Mouse (Mus musculus) monocyte, adult 5-6 weeks (primary cell): ENCODE results near the gene Cacna2d3. TPM values are rescaled to one million over a fixed set of nuclear protein-coding genes. Genes with fewer than 3 reads are reported as not detected.

Experiments
- ATAC-seq: fragments of 153-309, 156-312 bp; replicated peaks from 2 replicates; pipeline ENCODE4 v1.8.0; 2017; ENCODE audit warnings: mild to moderate bottlenecking; ENCODE audit not compliant: low TSS enrichment, insufficient number of reproducible peaks, severe bottlenecking, poor library complexity, low FRiP score
- total RNA-seq: library from RNA; stranded (forward); fragments of 200-1000, 200-491, 200-594 nt; gene quantifications from 3 replicates; pipeline ENCODE4 v1.2.3, GENCODE M21; 2017

The Cacna2d3 gene
- total RNA-seq, 1 experiment from 2014 or later = 0.48 TPM

DNA sequence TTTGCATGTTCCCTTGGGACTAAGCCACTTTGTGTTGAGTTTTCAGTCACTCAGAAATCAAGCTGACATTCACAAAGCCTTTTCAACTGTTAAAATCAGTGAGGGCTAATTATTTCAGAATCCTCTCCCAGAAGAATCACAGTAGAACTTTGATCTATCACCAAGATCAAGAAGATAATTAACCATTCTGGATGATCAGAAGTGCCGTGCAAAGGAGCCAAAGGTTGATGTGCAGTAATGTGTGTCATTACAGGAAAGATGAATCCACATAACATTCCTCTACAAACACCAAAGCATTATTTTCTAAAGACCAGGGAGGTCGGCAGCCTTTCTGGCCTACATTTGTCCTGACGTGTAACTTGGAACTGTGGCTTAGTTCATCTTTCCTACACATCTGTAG lies 296.0 kb downstream of the Cacna2d3 start:
- no peak for ATAC-seq

DNA sequence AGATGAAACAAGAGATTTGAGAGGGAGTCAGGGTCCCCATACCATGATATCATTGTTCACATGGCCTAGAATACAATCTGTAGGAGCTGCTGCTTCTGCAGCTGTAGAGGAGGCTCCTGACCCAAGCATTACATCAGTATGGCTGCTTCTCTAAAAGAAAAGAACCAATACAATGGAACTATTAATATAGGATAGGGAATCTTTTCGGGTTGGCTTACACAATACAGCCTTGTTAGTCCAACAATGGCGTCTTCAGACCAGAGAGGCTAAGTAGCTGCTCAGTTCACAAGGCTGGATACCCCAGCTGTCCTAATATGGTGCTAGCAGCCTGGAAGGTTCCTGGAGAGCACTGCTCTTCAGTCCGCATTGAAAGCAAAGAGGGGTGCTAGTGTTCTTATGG lies 296.5 kb downstream of the Cacna2d3 start:
- no peak for ATAC-seq

DNA sequence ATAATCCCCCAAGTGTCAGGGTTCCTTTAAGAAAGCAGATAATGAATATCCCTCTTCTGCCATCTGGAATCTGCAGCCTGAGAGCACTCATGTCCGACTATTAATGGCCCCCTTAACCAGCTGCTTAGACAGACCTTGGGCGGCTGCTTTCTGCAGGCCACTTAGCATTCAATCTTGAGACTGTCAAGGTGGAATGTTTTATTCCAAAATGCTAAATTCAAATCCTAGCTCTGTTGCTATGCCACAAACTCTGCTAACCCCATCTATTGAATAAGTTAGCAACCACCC lies 315.8 kb downstream of the Cacna2d3 start:
- no peak for ATAC-seq

DNA sequence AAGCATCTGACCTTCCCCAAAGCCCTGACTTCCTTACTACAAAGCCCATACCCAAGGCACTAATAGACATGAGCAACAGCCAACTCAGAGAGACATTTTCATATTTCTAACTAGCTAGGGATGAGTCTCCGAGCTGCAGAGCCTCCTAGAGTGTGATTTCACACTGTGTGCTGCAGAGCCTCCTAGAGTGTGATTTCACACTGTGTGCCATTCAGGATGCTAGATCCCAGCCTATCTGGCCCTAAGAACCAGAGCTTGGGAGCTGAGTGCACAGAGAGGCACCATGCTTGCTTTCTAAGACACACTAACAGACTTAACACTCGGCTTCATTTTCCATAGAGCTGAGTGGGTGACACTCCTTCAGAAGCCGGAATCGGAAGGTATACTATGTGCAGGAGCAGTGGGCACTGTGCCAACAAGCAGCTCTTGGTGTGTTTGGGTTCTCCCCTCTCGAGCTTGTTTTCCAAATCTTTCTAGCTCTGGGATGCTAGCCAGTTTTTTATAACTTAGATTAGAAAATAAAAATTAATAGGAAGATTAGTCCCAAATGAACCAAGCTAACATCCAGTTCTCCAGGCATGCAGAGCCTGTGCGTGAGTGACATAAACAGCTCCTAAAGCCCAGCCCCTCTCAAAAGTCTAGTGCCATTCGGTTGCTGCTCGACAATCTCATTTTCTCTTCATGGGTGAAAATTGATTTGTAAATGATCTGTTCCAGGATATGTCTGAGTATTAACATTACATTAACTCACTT lies 316.4 kb downstream of the Cacna2d3 start:
- ATAC-seq = no peak

DNA sequence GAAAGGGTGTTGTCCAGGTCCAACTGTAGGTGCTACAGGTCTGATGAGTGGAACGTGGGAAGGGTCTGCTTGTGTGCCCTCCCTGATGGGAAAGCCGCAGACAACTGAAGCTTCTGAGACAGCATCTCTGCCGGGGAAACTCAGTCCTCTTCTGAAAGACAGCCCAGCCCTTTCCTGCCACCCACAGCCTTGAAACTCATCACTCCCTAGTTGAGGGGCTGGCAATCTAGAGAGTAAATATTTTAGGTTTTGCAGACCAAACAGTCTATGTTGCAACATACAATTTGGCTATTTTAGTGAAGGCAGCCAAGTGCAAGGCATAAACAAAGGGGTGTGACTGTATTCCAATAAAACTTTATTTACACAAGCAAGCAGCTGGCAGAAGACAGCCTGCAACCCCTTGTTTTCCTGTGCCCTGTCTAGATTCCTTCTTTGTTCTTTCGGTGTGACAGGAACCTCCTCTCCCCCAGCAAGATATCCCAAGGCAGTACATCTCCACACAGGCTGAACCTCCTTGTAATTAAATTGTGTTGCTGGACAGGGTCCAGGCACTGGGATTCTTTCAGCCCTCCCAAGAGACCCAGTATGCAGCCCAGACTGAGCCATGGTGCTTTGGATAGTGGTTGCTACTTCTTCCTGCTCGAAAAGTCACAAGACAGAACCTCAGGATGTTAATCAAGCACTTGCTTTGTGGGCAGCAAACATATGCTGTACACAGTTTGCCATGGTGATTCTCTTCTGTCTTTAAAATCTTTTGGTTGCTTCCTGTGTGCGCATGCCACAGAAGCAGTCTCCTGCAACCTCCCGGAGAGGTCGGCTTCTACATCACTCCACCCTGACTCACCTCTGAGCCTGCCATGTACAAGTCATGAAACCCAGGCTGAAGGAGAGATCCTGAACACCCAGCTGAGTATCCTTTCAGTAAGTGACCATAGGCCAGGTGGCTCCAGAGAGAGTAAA lies 317.5 kb downstream of the Cacna2d3 start:
- ATAC-seq = no peak

DNA sequence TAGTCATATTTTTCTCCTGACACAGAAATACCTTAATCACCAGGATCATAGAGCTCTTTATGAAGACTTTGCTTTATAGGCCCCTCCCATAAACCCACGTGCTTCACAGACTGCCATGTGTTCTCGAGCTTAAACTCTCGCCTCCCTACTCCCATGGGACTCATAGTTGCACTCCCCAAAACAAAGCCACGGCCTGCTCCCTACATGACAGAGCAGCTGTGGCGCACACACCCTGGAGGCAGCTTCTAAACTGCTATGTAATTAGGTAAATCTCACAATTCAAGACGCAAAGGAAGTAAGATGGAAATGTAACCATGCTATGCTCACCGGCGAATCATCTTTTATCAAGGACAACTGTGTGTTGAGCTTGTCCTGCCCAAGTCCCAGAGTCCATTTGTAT lies 319.2 kb downstream of the Cacna2d3 start:
- no peak for ATAC-seq

DNA sequence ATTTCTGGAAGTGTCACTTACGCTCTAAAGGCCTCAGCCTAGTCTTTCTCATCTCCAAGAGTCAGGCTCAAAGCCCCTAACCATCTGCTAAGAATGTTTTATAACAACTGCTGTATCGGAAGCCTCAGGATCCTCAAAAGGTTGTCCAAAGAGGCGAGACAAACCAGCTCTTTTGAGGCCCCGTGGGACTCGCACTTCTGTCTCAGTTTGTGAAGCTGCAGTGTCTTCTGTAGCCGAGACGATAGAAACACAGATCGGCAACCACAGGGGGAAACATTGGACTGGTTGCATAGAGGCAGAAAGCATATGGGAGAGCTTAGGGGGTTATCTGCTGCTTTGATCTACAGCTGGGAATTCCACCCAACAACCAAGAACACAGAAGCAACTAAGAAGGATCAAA lies 327.9 kb downstream of the Cacna2d3 start:
- ATAC-seq = no peak

DNA sequence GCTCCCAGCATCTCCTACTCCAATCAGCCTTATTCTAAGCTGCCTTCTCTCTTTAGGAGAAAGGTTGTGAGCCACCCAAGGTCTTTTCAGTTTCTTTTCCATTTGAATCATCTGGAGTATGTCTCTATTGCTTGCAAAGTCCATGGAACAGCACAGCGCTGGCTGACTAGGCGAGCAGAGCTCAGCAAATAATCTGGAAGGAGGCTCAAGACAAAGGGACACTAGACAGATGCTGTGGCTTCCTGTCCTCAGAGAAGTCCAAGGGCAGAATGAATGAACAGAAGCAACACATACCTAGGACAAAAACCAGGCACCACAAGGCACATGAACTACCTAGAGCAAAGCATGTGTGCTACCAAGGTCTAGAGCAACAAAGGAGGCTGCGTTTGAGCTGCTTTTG lies 328.8 kb downstream of the Cacna2d3 start:
- ATAC-seq = no peak

DNA sequence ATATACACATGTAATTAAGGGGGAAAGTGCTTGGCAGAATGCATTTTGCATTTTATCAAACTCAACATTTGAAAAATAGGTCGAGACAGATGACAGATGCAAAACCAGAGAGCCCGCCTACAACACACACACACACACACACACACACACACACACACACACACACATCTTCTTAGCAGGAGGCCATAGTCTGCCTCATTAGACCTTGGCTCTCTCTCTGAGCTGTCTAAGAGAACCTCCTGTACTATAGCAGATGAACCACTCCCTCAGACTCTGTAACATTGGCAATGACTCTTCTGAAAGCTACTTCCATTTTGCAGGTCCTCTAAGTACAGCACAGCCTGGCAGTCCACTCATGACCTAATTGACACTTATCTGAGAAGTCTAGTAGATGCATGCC lies 330.2 kb downstream of the Cacna2d3 start:
- ATAC-seq = no peak

DNA sequence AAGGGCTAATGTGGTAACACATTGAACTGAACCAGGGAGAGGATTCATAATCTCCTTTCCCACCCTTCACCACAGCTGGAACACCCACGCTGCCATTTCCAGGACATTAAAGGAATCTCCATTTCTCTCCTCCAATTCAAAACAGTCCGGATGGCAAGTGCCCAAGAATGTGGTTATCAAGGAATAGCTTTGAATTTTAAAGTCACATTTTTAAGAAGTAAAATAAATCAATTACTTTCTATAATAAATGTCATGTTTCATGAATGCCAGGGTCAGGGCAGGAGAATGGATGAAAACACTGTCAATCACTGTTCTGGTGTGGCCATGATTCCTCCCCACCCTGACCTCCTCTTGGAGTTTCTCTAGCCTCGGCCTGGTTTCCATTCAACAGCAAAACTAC lies 333.9 kb downstream of the Cacna2d3 start:
- no peak for ATAC-seq

DNA sequence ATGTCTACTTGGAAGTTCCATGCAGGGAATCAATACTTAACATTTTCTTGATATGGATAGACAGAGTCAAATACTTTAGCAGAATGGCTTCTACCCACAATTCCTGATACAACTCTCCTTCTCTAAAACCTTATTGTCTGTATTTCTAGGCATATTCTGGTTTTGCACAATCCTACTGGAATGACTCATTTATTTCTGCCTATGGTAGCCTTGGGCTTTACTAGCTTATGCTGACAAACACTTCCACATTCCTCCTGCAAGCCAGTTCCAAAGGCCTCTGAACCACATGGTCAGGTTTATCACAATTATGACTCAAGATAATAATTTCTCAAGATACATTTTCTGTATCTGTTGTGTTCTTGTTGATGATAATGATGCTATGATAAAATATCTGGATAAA lies 336.2 kb downstream of the Cacna2d3 start:
- ATAC-seq = no peak

DNA sequence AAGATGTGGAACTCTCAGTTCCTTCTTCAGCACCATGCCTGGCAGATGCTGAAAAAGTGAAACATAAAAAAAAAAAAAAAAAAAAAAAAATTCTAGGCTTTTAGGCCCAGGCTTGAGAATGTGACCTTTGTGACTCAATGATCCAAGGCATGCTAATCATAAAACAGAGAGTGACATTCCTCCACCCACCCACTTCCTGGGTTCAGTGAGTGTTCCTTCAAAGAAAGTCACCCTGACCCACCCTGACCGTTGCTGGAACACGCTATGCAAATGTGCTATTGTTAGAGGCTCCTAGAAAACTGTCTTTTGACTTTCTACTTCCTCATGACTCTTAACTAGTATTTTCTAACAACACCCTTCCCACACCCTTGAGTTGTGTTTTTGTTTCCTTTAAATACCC lies 338.9 kb downstream of the Cacna2d3 start:
- no peak for ATAC-seq

DNA sequence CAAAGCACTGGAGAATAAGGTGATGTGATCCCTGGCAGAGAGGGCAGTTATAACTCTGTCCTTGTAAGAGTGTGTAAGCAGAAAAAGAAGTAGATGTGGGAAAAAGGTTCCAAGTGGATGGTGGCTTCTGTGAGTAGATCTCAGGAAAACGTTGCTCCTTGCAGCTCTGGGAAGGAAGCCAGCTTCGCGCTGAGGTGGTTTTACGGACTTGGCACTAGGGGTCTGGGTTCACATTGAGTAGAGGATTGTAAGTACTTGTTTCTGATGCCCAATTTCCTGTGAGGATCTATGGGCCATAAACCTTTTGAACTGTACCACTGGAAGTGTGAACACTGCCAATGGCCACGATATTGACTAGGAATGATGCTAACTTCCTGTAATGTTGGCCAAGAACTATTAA lies 354.8 kb downstream of the Cacna2d3 start:
- no peak for ATAC-seq

DNA sequence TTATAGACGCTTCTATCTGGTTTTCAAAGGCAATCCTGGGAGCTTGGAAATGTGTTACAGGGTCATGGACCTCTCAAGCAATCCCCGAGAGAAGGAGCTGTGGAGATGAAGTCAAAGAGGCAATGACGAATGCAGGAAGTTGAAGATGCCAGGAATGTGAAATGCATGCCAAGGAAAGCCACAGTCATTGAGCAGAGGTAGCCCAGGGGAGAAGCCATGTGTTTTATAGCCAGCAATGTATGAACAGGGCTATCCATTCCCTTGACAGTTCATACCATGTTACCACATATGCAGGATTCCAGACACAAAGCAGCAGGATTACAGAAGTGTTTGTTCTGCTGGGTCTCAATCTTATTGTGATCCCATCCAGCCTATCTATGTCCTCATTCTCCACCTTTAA lies 359.2 kb downstream of the Cacna2d3 start:
- ATAC-seq = no peak

DNA sequence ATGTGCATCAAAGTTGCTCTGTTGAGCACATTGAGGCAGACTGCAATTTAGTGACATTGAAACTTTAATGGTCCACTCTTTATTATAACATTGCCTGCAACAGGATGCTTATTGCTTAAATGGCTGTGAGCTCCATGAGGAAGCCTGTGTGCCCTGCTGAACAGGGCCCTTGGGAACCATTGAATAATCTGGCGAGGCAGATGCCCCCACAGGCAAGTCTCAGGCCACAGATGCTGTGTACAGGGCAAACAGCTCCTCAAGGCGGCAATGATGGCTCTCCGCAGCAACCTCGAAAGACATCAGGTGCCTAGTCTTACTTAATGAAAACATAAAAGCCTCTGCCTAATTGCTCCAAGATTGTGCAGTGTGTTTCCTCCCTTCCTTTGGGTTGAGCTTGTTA lies 371.0 kb downstream of the Cacna2d3 start:
- no peak for ATAC-seq

DNA sequence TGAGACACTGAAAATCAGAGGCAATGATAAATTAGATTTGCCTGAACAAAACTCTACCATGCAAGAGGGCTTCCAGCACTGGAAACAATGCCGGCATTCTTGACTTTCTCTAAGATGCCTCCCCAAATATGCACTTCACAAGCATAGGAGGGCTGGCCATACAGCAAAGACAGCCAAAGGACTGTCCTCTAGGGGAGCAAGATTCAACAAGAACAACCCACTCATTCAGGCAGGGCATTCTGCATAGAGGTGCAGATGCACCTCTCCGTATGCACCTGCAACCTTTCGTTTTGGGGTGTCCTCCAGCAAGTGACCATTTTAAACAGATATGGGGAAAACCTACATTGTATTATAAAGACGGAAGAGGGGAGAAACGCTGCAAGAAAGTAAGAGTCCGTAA lies 380.1 kb downstream of the Cacna2d3 start:
- ATAC-seq = no peak

DNA sequence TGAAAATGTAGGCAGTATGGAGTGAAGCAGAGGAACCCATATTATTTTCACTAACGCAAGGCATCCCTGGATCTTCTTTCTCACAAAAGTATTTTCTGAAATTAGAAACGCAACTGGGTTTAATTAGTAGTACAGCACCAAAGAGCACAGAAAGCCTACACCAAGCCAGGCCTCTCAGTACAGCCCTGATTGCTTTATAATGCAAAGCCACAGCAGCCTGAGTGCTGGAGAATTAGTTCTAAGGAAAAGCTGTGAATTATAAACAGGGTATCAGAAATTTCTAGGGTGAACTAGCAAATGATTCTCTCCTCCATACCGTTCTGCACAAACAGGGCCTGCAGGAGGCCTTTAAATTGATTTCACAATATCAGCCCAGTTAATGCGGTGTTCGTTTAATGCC lies 380.9 kb downstream of the Cacna2d3 start:
- ATAC-seq = no peak

DNA sequence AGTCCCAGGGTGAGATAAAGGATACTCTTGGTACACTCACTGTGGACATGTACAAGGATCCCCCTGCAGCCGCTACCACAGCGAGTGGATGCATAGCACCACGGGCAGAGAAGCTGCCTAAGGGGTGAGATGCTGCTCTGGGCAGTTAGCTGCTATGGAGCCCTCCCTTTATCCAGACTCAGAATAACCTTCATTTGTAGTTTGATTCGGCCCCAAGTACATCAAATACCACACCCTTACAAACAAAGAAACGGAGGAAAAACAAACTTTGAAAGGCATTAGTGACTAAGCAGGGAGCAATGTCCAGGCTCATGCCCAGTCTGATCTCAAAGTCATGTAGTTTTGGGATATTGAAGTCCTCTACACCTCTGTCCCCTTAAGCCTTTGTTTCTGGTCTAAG lies 386.8 kb downstream of the Cacna2d3 start:
- no peak for ATAC-seq

DNA sequence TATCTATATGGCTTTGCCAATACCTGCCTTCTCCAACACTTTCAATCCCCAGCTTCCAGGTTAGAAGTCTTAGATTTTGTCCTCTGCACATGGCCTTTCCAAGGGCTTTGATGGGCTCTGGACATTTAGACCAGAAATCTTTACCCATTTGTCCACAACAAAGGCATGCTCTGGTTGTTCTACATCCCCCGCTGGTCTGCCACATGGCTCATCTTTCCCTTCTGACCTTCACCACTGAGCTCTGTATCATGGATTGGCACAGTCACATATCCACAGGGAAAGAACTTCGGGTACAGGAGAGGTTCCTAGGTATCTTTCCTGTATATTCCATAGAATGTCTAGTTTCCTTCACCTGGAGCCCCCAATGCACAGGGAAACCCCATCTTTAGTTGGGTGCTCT lies 387.4 kb downstream of the Cacna2d3 start:
- no peak for ATAC-seq

DNA sequence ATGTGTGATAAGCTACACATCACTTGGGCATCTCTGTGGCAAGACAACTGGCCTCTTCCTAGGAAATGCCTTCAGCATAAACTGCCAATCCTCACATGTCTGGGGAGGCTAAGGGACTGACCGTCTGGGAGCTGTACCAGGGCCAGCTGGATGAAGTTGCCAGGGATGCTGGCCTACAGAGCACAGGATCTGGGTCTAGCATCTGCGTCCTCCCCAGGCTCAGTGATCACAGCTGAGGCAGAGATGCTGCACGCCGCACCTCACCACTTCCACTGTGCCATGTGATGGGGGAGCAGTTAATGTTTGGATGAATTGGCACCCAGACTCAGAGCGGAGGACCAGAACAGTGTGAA lies 397.3 kb downstream of the Cacna2d3 start:
- ATAC-seq = no peak
